ENCODE assay signal across 20 mouse cellular contexts in the genomic region with DNA sequence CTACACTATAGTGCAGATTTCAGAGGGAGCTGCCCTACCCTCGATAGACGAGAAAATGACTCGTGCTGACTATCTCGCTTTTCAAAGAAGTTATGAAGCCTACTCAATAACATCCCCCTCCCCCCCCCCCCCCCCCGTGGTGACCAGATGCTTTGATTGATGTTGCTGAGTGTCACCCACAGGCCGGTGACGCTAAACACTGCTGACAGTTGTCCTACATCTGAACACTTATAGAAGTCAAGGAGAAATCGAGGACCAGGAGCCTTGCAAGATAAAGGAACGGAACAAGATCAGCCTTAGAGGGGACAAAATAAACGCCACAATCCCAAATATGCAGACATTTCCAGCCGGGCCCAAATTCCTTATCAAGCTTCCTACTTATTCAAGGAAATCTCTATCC.
"Had no signal": no experiment of that assay in that cellular context is flagged by ENCODE, and none has a peak within 500 bp of the region (broad histone marks: within the 10 kb centered on the region; RNA-seq: fewer than 3 reads in every experiment).

No protein-coding gene starts in this region.

- DNase-seq: liver, embryonic 13.5 days; liver, postnatal 0 days; lung, adult 2 months; lung, postnatal 14 days; lung, postnatal 36 days; right cerebral cortex, postnatal 4 days; spleen, adult 18-20 months; thymus, adult 18-20 months; thymus, postnatal 25 days had no signal

- H3K9me3 ChIP-seq: liver, embryonic 13.5 days; liver, embryonic 15.5 days; lung, embryonic 15.5 days; megakaryocyte, embryonic 14.5 days; midbrain, embryonic 10.5 days; midbrain, embryonic 13.5 days; midbrain, embryonic 15.5 days; neural tube, embryonic 13.5 days; neural tube, embryonic 15.5 days had no signal

- H3K27ac ChIP-seq: liver, embryonic 13.5 days; liver, embryonic 15.5 days; lung, embryonic 15.5 days; macrophage; midbrain, embryonic 10.5 days; midbrain, embryonic 13.5 days; midbrain, embryonic 15.5 days; neural tube, embryonic 13.5 days; neural tube, embryonic 15.5 days had no signal

- H3K4me1 ChIP-seq: liver, embryonic 13.5 days; liver, embryonic 15.5 days; lung, embryonic 15.5 days; megakaryocyte, embryonic 14.5 days; midbrain, embryonic 15.5 days; neural tube, embryonic 13.5 days; neural tube, embryonic 15.5 days had no signal

- H3K9ac ChIP-seq: liver, embryonic 13.5 days; liver, embryonic 15.5 days; liver, postnatal 0 days; lung, embryonic 15.5 days; midbrain, embryonic 13.5 days; midbrain, embryonic 15.5 days; neural tube, embryonic 13.5 days; neural tube, embryonic 15.5 days had no signal

- ATAC-seq: liver, postnatal 0 days; lung, postnatal 0 days; midbrain, embryonic 13.5 days; midbrain, embryonic 15.5 days had no signal

- H3K4me3 ChIP-seq: liver, embryonic 13.5 days; liver, embryonic 15.5 days; lung, embryonic 15.5 days; megakaryocyte, embryonic 14.5 days; midbrain, embryonic 10.5 days; midbrain, embryonic 13.5 days; midbrain, embryonic 15.5 days; myocyte; neural tube, embryonic 13.5 days; neural tube, embryonic 15.5 days had no signal

- H3K36me3 ChIP-seq: liver, embryonic 13.5 days; liver, embryonic 15.5 days; lung, embryonic 15.5 days; midbrain, embryonic 10.5 days; midbrain, embryonic 13.5 days; midbrain, embryonic 15.5 days; neural tube, embryonic 13.5 days; neural tube, embryonic 15.5 days had no signal

- H3K27me3 ChIP-seq: liver, embryonic 13.5 days; liver, embryonic 15.5 days; lung, embryonic 15.5 days; megakaryocyte, embryonic 14.5 days; midbrain, embryonic 13.5 days; midbrain, embryonic 15.5 days; neural tube, embryonic 13.5 days; neural tube, embryonic 15.5 days had no signal

- H3K4me2 ChIP-seq: liver, embryonic 13.5 days; liver, embryonic 15.5 days; lung, embryonic 15.5 days; midbrain, embryonic 13.5 days; midbrain, embryonic 15.5 days; neural tube, embryonic 13.5 days; neural tube, embryonic 15.5 days had no signal
